Mouse (Mus musculus) adrenal gland, postnatal 4 days (tissue): ENCODE results near the gene Srebf2. TPM values are rescaled to one million over a fixed set of nuclear protein-coding genes. Genes with fewer than 3 reads are reported as not detected.
"Not testable (repeated sequence)": the region's sequence is repeated elsewhere in the genome, so short reads cannot be mapped to it uniquely, and the experiment has no call there.

ENCODE experiments used
- DNase-seq, 2 experiments: peaks; one replicate each; pipeline ENCODE4 v3.0.0; 2021 to 2022; ENCODE audit warnings: low spot score in 2 of 2, mixed read lengths in 2 of 2
- total RNA-seq, 2 experiments: library from RNA; stranded (reverse); gene quantifications; 2 replicates each; pipeline ENCODE4 v1.2.3; 2021

Gene Srebf2
- total RNA-seq, 2 experiments from 2014 or later, result 54.6 to 71.7 TPM

DNA sequence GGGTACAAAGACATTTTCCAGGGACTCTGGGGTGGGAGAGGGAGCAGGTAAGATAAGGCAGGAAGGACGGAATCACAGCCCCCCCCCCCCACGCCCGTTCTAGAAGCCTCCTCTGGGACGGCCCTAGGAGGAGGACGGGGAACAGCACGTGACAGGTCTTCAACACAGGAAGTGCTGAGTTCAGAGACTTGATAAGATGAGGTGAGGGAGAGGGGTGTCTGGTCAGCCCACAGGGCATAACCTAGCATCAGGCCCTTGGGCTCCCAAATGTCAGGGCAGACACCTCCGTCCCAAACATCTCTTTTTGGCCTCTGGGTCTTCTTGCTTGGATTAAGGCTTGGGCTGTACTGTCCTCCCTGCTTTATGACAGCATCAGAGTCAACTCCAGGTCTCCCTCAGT, 76.3 kb downstream of the Srebf2 start:
- DNase-seq, result no peak

DNA sequence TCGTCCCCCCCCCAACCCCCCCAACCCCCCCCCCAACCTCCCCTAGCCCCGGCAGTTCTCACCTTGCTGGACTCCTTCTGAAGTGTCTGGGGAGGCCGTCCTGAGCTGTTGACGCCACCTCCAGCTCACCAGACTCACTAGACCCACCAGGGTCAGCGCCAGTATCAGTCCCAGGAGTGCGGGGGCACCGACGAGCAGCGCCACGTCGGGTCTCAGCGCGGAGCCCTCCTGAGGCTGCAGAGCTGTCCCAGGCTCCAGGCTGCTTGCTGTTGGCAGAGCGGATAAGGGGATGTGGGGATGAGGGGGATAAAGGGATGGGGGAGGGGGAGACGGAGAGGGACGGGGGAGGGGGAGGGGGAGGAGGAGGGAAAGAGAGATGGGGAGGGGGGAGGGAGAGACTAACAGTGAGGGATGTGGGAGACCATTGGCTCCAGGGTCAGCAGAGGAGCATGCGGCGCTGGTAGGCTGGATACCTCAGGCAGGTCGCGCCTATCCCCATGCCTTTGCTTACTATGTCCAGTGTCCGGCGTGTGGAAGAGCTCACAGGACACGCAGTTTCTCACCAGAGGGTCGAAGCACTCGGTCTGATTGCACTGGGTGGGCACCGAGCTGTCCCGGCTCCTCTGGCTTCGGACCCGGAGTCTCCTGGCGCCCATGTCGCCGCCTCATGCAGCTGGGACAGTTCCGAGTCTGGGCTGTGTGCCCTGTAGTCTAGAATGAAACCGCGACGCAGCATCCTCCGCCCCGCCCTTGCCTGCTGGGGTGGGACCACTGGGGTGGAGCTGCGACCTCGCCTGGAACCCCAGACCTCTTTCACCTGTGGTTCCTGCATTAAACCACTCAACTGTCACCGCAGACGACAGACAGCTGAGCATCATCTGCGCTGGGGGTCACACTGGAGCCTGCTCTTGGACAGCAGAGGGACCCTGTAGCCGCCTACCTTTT, 76.9 kb downstream of the Srebf2 start, which contains the start of gene Tnfrsf13c:
TSS of gene Tnfrsf13c (minus strand) at position 713 of the 945 bp plus-strand sequence.
- DNase-seq, result no peak

DNA sequence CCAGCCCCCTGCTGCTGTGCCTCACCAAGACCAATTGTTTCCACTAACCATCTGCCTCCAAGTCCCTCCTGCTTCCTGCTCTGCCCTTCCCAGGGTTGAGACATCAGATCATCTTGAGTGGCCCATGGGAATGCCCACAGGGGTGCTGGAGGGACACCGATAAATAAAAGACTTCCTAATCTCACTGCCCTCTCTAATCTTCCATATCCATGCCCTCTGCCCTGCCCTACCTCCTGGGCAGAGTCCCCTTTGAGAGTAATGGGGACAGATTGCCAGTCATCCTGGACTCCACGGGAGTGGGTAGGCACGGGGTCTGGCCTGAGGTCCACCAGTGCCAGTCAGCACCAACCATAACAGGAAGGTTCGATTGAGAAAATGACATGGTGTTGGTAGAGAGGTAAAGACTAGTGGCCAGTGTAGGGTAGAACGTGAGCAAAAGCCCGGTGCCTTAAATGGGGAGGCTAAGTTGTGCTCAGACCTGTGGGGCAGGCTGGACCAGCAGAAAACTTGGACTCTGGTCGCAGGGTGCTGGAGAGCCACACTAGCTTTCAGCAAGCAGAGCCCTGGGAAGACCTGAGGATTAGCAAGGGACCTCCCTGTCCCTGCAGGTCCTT, 77.7 kb downstream of the Srebf2 start:
- no peak for DNase-seq

DNA sequence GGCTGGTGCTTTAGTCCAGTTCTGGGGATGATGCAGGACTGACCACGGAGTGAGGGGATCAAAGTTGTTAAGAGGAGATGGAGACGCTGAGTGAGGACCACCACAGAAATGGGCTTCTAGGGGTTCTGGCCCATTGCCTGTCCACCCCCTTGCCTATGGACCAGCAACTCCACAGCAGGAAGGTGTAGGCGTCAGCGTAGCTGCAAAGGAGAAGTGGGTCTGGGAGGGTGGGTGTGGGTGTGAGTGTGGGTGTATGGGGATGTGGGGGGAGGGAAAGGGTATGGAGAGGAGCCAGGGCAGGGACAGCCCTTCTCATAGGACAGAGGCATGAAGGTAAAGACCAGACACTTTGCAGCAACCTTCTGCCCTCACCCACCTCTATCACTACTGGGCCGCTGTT, 78.8 kb downstream of the Srebf2 start:
- DNase-seq, result no peak

DNA sequence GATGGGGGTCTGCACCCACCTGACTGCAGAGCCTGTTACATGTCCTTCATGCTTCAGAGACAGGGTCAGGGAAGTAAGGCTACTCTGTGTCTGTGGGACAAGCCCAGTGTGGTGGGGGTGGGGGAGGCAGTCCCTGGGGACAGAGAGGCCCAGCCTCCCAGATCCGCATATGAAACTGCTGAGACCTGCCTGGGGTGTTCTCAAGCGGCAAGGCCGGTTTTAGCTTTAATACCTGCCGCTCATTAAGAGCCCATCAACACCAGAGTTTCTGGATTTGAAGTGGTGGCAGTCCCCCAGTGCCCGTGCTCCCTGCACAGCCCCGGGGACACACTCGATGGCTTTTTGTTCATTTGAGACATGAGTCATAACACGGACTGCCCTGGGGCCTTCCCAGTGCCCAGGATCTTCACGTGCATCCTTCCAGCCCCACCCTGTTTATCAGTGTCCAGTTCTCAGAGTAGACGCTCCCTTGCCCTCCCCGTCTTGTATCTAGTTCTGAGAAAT, 82.6 kb downstream of the Srebf2 start:
- DNase-seq, result no peak

DNA sequence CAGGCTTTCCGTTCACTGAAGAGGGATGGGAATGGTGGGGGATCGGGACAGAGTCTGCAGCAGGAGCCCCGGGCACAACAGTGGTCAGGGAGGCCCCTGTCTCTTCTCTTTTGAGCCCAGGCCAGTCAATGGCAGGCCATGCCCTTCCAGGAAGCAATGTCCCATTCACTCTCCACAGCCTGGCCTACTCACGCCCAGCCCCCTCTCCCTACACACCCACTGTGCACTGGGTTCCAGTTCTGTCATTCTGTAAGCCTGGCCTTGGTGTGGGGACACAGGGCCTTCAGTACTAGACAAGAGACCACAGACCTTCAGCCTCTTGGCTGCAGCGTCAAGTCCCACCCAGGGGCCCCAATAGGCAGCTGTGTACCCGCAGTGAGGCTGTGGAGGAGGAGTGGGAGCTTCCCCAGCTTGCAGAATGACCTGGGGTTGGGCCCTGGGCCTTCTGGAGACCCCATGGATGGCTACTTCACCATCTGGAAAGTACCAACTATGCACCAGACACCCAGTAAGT, 83.2 kb downstream of the Srebf2 start:
- DNase-seq, result no peak

DNA sequence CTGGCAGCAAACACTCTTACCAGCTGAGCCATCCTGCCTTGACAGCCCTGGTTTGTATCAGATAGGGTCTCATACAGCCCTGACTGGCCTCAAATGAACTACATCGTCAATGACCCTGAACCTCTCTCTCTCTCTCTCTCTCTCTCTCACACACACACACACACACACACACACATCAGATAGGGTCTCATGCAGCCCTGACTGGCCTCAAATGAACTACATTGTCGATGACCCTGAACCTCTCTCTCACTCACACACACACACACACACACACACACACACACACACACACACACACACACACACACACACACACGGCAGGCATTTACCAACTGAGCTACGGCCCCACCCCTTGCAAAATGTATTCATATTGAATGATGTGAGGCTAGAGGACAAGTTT, 84.1 kb downstream of the Srebf2 start:
- DNase-seq, result no peak

DNA sequence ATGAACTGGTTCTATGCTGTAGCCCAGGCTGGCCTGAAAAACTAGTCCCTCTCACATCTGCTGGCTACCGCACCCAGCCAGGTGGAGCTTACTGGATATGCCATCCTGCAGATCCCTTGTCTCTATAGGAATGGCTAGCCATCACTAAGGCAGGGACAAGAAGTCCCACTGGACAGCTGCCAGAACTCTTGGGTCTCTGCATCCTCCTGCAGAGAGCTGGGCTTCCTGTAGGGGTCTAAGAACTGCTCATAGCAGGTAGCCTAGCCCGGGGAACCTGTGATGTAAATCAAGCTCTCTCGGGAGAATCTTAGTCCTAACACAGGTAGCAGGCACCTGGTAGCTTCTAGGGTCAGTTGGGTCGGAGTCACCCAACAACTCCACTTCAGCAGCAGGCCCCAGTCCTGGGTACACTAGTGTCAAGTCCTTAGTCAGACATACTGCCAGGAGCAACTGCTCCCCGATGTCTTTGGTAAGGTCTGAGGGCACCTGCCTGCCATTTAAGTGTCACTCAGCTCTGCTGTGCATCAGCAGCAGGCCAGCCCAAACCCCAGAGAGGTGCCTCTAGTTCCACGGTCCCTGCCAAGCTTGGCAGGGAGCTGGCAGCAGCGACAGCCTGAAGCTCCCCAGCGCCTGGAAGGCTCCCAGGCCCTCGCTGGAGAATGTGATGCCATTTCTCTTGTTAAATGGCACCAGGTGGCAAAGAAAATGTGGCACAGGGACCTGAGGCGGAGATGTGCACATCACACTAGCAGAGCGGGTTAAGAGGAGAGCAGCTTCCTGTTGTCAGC, 84.8 kb downstream of the Srebf2 start:
- DNase-seq, result no peak

DNA sequence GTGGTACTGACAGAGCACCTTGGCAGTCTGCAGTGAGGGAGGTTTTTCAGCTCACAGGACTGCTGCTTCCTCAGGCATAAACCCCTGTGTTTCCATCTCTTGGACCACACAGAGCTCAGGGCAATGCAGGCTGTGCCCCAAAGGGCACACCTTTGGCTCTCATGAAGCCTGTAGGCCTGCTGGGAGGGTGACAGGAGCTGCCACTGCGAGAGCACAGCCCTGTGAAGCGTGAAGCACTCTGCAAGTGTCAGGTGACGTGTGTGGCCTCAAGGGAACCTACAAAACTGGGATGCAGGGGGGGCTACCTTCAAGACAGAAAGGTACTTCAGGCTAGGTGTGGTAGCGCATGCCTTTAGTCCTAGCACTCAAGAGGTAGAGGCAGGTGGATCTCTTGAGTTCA, 85.7 kb downstream of the Srebf2 start:
- no peak for DNase-seq

DNA sequence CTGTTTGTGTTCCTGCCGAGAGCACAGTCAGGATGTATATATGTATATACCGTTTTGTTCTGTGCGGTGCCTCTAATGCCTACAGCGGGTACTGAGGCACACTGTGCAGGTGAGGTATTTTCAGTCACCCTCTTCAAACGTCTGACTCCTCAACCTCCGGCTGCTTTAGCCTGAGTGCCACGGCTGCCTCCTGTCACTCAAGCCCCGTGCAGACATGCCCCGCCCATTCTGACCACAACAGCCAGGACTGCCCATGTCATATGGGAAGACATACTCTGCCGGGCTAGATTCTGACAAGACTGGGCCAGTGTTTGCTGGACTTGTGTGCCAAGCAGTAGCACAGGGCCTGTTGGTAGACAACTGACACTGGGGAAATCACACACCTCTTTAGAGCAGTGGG, 88.7 kb downstream of the Srebf2 start:
- no peak for DNase-seq

DNA sequence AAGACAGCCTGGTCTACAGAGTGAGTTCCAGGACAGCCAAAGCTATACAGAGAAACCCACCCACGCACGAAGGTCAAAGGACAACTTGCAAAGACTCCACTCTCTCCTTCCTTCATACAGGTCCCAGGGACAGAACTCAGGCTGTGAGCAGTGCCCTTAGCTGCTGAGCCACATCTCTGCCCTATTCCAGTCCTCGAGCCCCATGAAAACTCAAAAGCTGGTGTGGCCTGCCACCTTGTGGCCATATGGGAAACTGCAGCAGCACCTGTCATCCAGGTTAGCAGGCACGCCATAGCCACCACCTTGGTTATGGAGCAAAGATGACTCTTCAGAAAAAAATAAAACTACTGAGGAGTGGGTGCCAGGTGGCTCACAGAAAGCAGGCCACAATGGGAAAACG, 89.6 kb downstream of the Srebf2 start:
- peak; percentile 62 to 75 for DNase-seq

DNA sequence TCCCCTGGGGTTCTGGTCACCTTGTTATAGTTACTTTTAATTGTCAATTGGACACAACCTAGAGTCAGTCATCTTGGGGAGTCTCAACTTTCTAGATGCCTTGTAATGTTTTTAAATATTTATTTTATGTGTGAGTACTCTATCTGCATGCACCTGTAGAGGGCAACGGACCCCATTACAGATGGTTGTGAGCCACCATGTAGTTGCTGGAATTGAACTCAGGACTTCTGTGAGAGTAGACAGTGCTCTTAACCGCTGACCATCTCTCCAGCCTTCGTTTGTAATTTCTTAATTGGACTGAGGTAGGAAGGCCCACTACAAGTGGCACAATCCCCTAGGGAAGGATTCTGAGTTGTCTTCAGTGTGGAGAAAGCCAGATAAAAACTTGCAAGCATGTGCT, 96.3 kb downstream of the Srebf2 start:
- no peak for DNase-seq

DNA sequence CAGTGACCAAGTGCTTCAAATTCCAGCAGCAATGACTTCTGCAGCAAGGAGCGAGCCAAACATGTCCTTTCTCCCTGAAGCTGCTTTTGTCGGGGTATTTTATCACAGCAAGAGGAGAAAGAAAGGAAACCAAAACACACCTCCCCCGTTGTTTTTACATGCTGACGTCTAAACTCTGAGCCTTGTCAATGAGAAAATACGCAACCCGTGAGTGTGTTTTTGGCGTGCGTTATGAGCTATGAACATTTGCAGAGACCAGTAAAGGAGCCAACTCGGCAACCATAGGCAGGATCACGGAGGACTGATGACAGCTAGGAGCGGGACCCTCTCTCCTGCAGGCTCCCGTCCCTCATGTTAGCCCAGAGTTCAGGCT, 96.7 kb downstream of the Srebf2 start:
- DNase-seq, result no peak

DNA sequence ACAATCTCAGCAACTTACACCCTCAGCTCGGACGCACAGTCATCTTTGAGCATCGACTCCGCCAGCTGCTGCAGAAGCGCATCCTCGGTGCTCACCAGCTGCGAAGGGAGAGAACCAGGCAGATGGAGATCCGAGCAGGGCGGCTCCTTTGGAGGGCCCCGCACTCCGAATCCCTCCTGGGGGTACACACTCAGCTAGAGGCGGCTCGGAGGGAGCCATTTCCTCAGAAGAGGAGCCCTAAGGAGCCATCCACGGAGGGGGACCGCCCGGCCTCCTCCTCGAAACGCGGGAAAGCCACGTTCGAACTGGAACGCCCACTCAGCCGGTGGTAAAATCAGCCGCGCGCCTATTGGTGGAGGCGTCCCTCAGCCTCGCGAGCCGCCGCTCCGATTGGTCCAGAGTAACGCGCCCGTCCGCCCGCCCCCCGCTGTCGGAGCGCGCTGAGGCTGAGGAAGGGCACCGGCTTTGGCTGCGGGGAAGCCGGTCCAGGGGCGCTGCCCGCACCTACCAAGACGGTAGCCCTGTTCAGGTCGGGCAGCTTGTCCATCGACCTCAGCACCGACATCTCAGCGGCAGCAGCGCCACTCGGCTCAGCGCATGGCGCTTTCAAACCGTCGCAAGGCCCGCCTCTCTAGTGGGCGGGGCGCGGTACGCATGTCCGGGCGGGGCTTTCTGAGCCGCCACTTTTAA, 97.3 kb downstream of the Srebf2 start, which contains the start of gene Cenpm:
TSS of gene Cenpm (minus strand) at position 634 of the 690 bp plus-strand sequence.
- DNase-seq, result peak; percentile 79 to 87

DNA sequence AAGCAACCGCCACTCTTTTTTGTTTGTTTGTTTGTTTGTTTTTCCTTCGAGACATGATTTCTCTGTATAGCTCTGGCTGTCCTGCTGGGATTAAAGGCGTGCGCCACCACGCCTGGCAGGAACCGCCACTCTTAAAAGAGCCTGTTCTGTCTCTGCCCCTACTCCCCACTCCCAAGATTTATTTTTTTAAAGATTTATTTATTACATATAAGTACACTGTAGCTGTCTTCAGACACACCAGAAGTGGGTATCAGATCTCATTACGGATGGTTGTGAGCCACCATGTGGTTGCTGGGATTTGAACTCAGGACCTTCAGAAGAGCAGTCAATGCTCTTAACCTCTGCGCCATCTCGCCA, 97.8 kb downstream of the Srebf2 start:
- DNase-seq, result not testable (repeated sequence)

DNA sequence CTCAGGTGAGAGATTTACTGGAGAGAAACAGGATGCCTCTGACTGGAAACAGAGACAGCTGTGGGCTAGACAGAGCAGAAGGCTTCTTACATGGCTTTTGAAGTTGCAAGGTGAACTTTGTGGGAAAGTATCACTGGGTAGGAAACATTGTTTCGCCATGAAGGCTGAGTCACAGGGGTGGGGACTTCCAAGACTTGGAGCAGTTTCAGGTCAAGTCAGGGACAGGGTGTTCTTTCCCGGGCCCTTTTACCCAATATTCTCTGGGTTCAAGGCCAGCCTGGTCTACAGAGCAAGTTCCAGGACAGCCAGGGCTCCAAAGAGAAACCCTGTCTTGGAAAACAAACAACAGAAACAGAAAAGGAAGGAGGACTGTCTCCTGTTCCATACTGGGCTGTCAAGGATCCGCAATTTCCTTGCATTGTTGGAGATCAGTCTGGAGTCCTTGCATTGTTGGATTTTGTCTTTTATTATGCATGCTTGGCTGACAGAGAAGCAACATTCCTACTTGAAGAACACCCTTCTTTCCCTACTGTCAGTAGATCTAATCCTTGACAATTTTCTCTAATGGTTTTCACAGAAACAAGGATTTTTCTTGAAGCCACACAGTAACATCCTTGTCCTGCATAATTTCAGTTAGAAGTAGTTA, 100.3 kb downstream of the Srebf2 start:
- DNase-seq, result no peak

DNA sequence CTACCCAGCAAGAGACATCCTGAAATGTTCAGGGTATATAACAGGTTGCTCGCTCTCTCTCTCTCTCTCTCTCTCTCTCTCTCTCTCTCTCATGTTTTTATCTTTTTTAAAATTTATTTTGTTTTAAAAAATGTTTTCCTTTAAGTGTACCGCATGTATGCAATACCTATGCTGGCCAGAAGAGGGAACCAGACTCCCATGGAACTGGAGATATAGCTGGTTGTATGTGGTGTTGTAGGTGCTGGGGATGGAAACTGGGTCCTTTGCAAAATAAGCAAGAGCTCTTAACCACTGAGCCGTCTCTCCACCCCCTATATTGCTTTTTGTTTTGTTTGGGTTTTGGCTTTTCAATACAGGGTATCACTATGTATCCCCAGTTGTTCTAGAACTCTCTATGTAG, 104.6 kb downstream of the Srebf2 start:
- DNase-seq, result no peak

DNA sequence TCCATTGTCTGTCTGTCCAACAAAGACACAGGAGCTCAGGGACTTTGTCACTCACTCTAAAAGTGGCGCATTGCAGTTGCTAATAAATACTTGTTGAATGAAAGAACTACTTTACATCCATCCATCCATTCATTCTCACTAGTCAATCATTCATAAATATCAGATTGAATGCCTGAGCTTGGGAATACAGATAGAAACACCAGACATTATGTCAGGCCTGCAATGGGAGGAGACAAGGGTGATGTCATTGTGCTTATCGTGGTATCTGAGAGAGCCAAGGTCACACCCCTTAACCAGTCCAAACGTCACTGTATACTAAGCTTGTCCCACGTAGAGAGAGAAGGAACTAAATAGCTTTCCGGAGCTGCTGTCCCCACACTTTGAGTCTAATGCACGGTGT, 105.1 kb downstream of the Srebf2 start, which contains the start of gene 1500009C09Rik:
TSS of gene 1500009C09Rik (plus strand) at position 301 of the 400 bp plus-strand sequence.
- no peak for DNase-seq
